Mouse (Mus musculus): ENCODE data around the gene Atg16l2. TPM values are rescaled to one million over a fixed set of nuclear protein-coding genes. Genes with fewer than 3 reads are reported as not detected.

Atg16l2 gene
- total and polyA plus RNA-seq, 3 experiments = 7.9 to 8.8 TPM; not detected in 1

GRCm38 (mm10) chr7:101317014-101317413 is 15.0 kb upstream of the Atg16l2 start, which contains the start of gene Stard10:
TSS of gene Stard10 (plus strand) at chr7:101317086.
- H3K9me3 ChIP-seq (replicated peaks; ENCODE audit: insufficient read depth, low read length) = no peaks in the 10 kb centered on the region
- H3K27ac ChIP-seq (ENCODE audit: control insufficient read depth, low read depth, low read length) = peak within 1 kb of the TSS; percentile 46
- no peaks in the 10 kb centered on the region; the same call in 1 of the 2 replicates for H3K79me2 ChIP-seq (ENCODE audit: control insufficient read depth, insufficient read depth, low read length, poor library complexity)
- no peak for TF ChIP-seq TCF12 (IDR thresholded peaks at IDR 0.05; ENCODE audit: low read depth, low read length)
- TF ChIP-seq POLR2AphosphoS2 (IDR thresholded peaks at IDR 0.05; ENCODE audit: low read length) = no peak
- TF ChIP-seq USF1 (IDR thresholded peaks at IDR 0.05; ENCODE audit: low read depth, low read length) = no peak
- TF ChIP-seq MEF2A (IDR thresholded peaks at IDR 0.05; ENCODE audit: extremely low read depth, insufficient replicate concordance, low read depth, low read length, poor library complexity, severe bottlenecking) = no peak
- no peak for TF ChIP-seq UBTF (IDR thresholded peaks at IDR 0.05; ENCODE audit: borderline replicate concordance, insufficient read depth, low read depth, low read length)
- no peak for TF ChIP-seq SMC3 (IDR thresholded peaks at IDR 0.05; ENCODE audit: low read depth, low read length)
- no peak for TF ChIP-seq MAZ (IDR thresholded peaks at IDR 0.05; ENCODE audit: low read depth, low read length)
- no peak for TF ChIP-seq KAT2A (conservative IDR thresholded peaks at IDR 0.05; ENCODE audit: low read depth, low read length)
- TF ChIP-seq E2F4 (IDR thresholded peaks at IDR 0.05; ENCODE audit: borderline replicate concordance, low read depth, low read length) = no peak
- TF ChIP-seq CHD2 (IDR thresholded peaks at IDR 0.05; ENCODE audit: low read length) = no peak
- no peak for TF ChIP-seq TBP (IDR thresholded peaks at IDR 0.05; ENCODE audit: low read depth, low read length)
- TF ChIP-seq EP300 (IDR thresholded peaks at IDR 0.05; ENCODE audit: low read depth in 1 of 2, low read length in 2 of 2) = no peak
- DNase-seq (ENCODE audit: low read depth, low spot score) = no peak
- no peak within 1 kb of the TSS for H3K9ac ChIP-seq (ENCODE audit: control insufficient read depth, low read depth, low read length, poor library complexity, severe bottlenecking)
- no peak within 1 kb of the TSS for H3K4me3 ChIP-seq (ENCODE audit: control insufficient read depth in 1 of 2, insufficient read depth in 1 of 2, low read depth in 2 of 2, low read length in 2 of 2)
- H3K27me3 ChIP-seq (ENCODE audit: control insufficient read depth in 1 of 2, insufficient read depth in 2 of 2, low read length in 2 of 2) = no peaks in the 10 kb centered on the region
- peaks cover 0 to 10% of the 10 kb centered on the region in 2 experiments; a peak in 2 of 4 replicates for H3K36me3 ChIP-seq (ENCODE audit: control insufficient read depth in 1 of 2, insufficient read depth in 2 of 2, low read length in 2 of 2)
- H3K4me1 ChIP-seq (ENCODE audit: control insufficient read depth in 1 of 2, insufficient read depth in 2 of 2, low read length in 2 of 2) = peaks cover 6 to 30% of the 10 kb centered on the region in 2 experiments

- Histone ChIP-seq H3K4me3 (ENCODE audit: control insufficient read depth in 1 of 2, insufficient read depth in 1 of 2, low read depth in 2 of 2, low read length in 2 of 2) (no peak overlapping the region), H3K79me2 (ENCODE audit: control insufficient read depth, insufficient read depth, low read length, poor library complexity) (no peaks in the 10 kb centered on the region; the same call in 1 of the 2 replicates), H3K27ac (ENCODE audit: control insufficient read depth, low read depth, low read length) (peak overlapping the region; percentile 46), H3K36me3 (ENCODE audit: control insufficient read depth in 1 of 2, insufficient read depth in 2 of 2, low read length in 2 of 2) (peaks cover 0 to 10% of the 10 kb centered on the region in 2 experiments; a peak in 2 of 4 replicates), H3K9me3 (replicated peaks; ENCODE audit: insufficient read depth, low read length) (no peaks in the 10 kb centered on the region), H3K27me3 (ENCODE audit: control insufficient read depth in 1 of 2, insufficient read depth in 2 of 2, low read length in 2 of 2) (no peaks in the 10 kb centered on the region), H3K9ac (ENCODE audit: control insufficient read depth, low read depth, low read length, poor library complexity, severe bottlenecking) (no peak overlapping the region), H3K4me1 (ENCODE audit: control insufficient read depth in 1 of 2, insufficient read depth in 2 of 2, low read length in 2 of 2) (peaks cover 7 to 28% of the 10 kb centered on the region in 2 experiments)
- peak; percentile 57 for TF ChIP-seq RCOR1 (IDR thresholded peaks at IDR 0.05; ENCODE audit: low read depth, low read length)
- TF ChIP-seq MYB (IDR thresholded peaks at IDR 0.05; ENCODE audit: low read depth, low read length) = no peak
- TF ChIP-seq MAZ (IDR thresholded peaks at IDR 0.05; ENCODE audit: low read depth, low read length) = no peak
- TF ChIP-seq ETS1 (IDR thresholded peaks at IDR 0.05; ENCODE audit: low read depth, low read length) = peak; percentile 69; the same call in 1 of the 2 replicates
- TF ChIP-seq TCF12 (IDR thresholded peaks at IDR 0.05; ENCODE audit: low read depth, low read length) = peak; percentile 81
- no peak for TF ChIP-seq ZNF384 (IDR thresholded peaks at IDR 0.05; ENCODE audit: low read depth, low read length)
- 0 out of 2 replicates have a peak, but pooled peaks have one; percentile 20 for TF ChIP-seq SIN3A (IDR thresholded peaks at IDR 0.05; ENCODE audit: low read length)
- TF ChIP-seq TAL1 (IDR thresholded peaks at IDR 0.05; ENCODE audit: low read length) = peak; percentile 74
- TF ChIP-seq EP300 (IDR thresholded peaks at IDR 0.05; ENCODE audit: low read depth in 1 of 2, low read length in 2 of 2) = peak; percentile 83 to 85
- TF ChIP-seq MEF2A (IDR thresholded peaks at IDR 0.05; ENCODE audit: extremely low read depth, insufficient replicate concordance, low read depth, low read length, poor library complexity, severe bottlenecking) = no peak
- TF ChIP-seq CHD2 (IDR thresholded peaks at IDR 0.05; ENCODE audit: low read length) = no peak
- TF ChIP-seq GATA1 (IDR thresholded peaks at IDR 0.05; ENCODE audit: low read depth, low read length) = peak; percentile 78
- peak; percentile 76 for DNase-seq (ENCODE audit: low read depth, low spot score)
Measured at GRCm38 (mm10) chr7:101316591-101317001, 14.5 kb upstream of the Atg16l2 start.
